Mouse (Mus musculus) lung, adult 2 months (tissue): ENCODE results near the gene Tmem158.

Experiments used
- CTCF ChIP-seq: fragments of 200-500 bp; IDR thresholded peaks from 2 replicates; pipeline ENCODE4 v1.5.1; 2011; ENCODE audit warnings: mild to moderate bottlenecking, low read length, control low read depth; ENCODE audit not compliant: insufficient read depth
- POLR2A ChIP-seq: fragments of 200-500 bp; IDR thresholded peaks from 2 replicates; pipeline ENCODE4 v1.6.1; 2011; ENCODE audit warnings: low read depth, mild to moderate bottlenecking, control low read depth, low read length, borderline replicate concordance; ENCODE audit errors: extremely low read depth

GRCm38 (mm10) chr9:123274674-123275073, 14.1 kb upstream of the Tmem158 start:
- no peak for TF ChIP-seq CTCF
- no peak for TF ChIP-seq POLR2A
